Mouse (Mus musculus) forebrain, embryonic 10.5 days (tissue): ENCODE measurements around the gene Mlxip. TPM values are rescaled to one million over a fixed set of nuclear protein-coding genes. Genes with fewer than 3 reads are reported as not detected.

Experiments
- polyA plus RNA-seq: library from polyadenylated mRNA; unstranded; fragments of >200 nt; fragmentation: Nextera tagmentation; extraction: Ambion mirVana; gene quantifications from 2 replicates; pipeline ENCODE4 v1.2.1, GENCODE M21; 2016

The Mlxip gene
- polyA plus RNA-seq, 1 experiment from 2014 or later = 17.9 TPM

Other genes starting within 250 kb of the Mlxip start
- gene Psmd9, start 225.4 kb upstream of the Mlxip start, polyA plus RNA-seq = 80.5 and 84.6 TPM in 2 replicates
- gene Hpd, start 212.1 kb upstream of the Mlxip start, polyA plus RNA-seq = 0.31 TPM in 1 of 2 replicates, not detected in the other
- gene Wdr66, start 142.7 kb upstream of the Mlxip start, polyA plus RNA-seq = 1.4 and 1.5 TPM in 2 replicates
- gene Bcl7a, start 51.0 kb upstream of the Mlxip start, polyA plus RNA-seq = 38.4 and 41.8 TPM in 2 replicates
- not detected in 2 replicates for gene Lrrc43, start 94.5 kb downstream of the Mlxip start, polyA plus RNA-seq
- not detected in 2 replicates for gene Il31, start 94.7 kb downstream of the Mlxip start, polyA plus RNA-seq
- 1.1 and 1.7 TPM in 2 replicates for gene B3gnt4, start 115.7 kb downstream of the Mlxip start, polyA plus RNA-seq
- 148 TPM in 2 replicates for gene Diablo, start 129.4 kb downstream of the Mlxip start, polyA plus RNA-seq
- 0.47 TPM in 1 of 2 replicates, not detected in the other for gene Gm49027, start 130.7 kb downstream of the Mlxip start, polyA plus RNA-seq
- 31.1 and 34.5 TPM in 2 replicates for gene Vps33a, start 178.2 kb downstream of the Mlxip start, polyA plus RNA-seq